Mouse (Mus musculus): ENCODE results near the gene Nanos2. TPM values are rescaled to one million over a fixed set of nuclear protein-coding genes. Genes with fewer than 3 reads are reported as not detected.

Gene Nanos2
- not detected in 2 replicates for total RNA-seq (2014; fragmentation: Nextera tagmentation)
- total RNA-seq (2017) = 0.12 and 0.16 TPM in 2 replicates
- not detected in 2 replicates for polyA plus RNA-seq (2012)

GRCm38 (mm10) chr7:18987100-18987499 is at the start of gene Nanos2:
TSS of gene Nanos2 (plus strand) at chr7:18987400.
- ATAC-seq (ENCODE audit: extremely low read depth, insufficient number of reproducible peaks, low FRiP score, poor library complexity, severe bottlenecking) (no peak), DNase-seq (ENCODE audit: low spot score) (no peak)
- Histone ChIP-seq H3K9me3 (replicated peaks) (peaks cover 3% of the 10 kb centered on the region), H3K4me1 (ENCODE audit: insufficient read depth, low read depth, low read length) (peaks cover 24% of the 10 kb centered on the region), H3K36me3 (replicated peaks) (peaks cover 1% of the 10 kb centered on the region), H3K27me3 (ENCODE audit: insufficient read depth, low read length) (peaks cover 33% of the 10 kb centered on the region), H3K4me3 (ENCODE audit: low read depth, low read length) (no peak within 1 kb of the TSS)
- no peak for TF ChIP-seq CTCF (IDR thresholded peaks at IDR 0.05; ENCODE audit: low read depth, low read length)
- TF ChIP-seq GATA2 (IDR thresholded peaks at IDR 0.05; ENCODE audit: borderline replicate concordance, low read depth, low read length) = no peak
- no peak for TF ChIP-seq GATA1 (IDR thresholded peaks at IDR 0.05; ENCODE audit: borderline replicate concordance, low read length)
- no peak for TF ChIP-seq POLR2AphosphoS5 (IDR thresholded peaks at IDR 0.05; ENCODE audit: insufficient replicate concordance, low read depth, low read length)
- TF ChIP-seq TAL1 (conservative IDR thresholded peaks at IDR 0.05; ENCODE audit: low read depth, low read length) = no peak

- ATAC-seq (ENCODE audit: extremely low read depth, insufficient number of reproducible peaks, low FRiP score, poor library complexity, severe bottlenecking) (no peak), DNase-seq (ENCODE audit: low spot score) (no peak)
- Histone ChIP-seq H3K4me3 (ENCODE audit: low read depth, low read length) (no peak overlapping the region), H3K36me3 (replicated peaks) (no peaks in the 10 kb centered on the region), H3K27me3 (ENCODE audit: insufficient read depth, low read length) (peaks cover 2% of the 10 kb centered on the region; the same call in 1 of the 2 replicates), H3K9me3 (replicated peaks) (no peaks in the 10 kb centered on the region), H3K4me1 (ENCODE audit: insufficient read depth, low read depth, low read length) (no peaks in the 10 kb centered on the region)
- no peak for TF ChIP-seq CTCF (IDR thresholded peaks at IDR 0.05; ENCODE audit: low read depth, low read length)
- no peak for TF ChIP-seq TAL1 (conservative IDR thresholded peaks at IDR 0.05; ENCODE audit: low read depth, low read length)
- TF ChIP-seq POLR2AphosphoS5 (IDR thresholded peaks at IDR 0.05; ENCODE audit: insufficient replicate concordance, low read depth, low read length) = no peak
- no peak for TF ChIP-seq GATA2 (IDR thresholded peaks at IDR 0.05; ENCODE audit: borderline replicate concordance, low read depth, low read length)
Observed at GRCm38 (mm10) chr7:18942376-18942775, 44.8 kb upstream of the Nanos2 start.

GRCm38 (mm10) chr7:18942815-18943214 is 44.4 kb upstream of the Nanos2 start:
- peaks cover 2% of the 10 kb centered on the region; the same call in 1 of the 2 replicates for H3K27me3 ChIP-seq (ENCODE audit: insufficient read depth, low read length)
- H3K9me3 ChIP-seq (replicated peaks) = no peaks in the 10 kb centered on the region
- ATAC-seq (ENCODE audit: extremely low read depth, insufficient number of reproducible peaks, low FRiP score, poor library complexity, severe bottlenecking) = no peak
- no peaks in the 10 kb centered on the region for H3K4me1 ChIP-seq (ENCODE audit: insufficient read depth, low read depth, low read length)
- H3K4me3 ChIP-seq (ENCODE audit: low read depth, low read length) = no peak overlapping the region
- no peak for DNase-seq (ENCODE audit: low spot score)
- TF ChIP-seq CTCF (IDR thresholded peaks at IDR 0.05; ENCODE audit: low read depth, low read length) (no peak), GATA1 (IDR thresholded peaks at IDR 0.05; ENCODE audit: borderline replicate concordance, low read length) (no peak), GATA2 (IDR thresholded peaks at IDR 0.05; ENCODE audit: borderline replicate concordance, low read depth, low read length) (no peak), POLR2AphosphoS5 (IDR thresholded peaks at IDR 0.05; ENCODE audit: insufficient replicate concordance, low read depth, low read length) (no peak), TAL1 (conservative IDR thresholded peaks at IDR 0.05; ENCODE audit: low read depth, low read length) (no peak)
- no peaks in the 10 kb centered on the region for H3K36me3 ChIP-seq (replicated peaks)

GRCm38 (mm10) chr7:18948151-18948550 is 39.0 kb upstream of the Nanos2 start:
- ATAC-seq (ENCODE audit: extremely low read depth, insufficient number of reproducible peaks, low FRiP score, poor library complexity, severe bottlenecking) = no peak
- Histone ChIP-seq H3K4me3 (ENCODE audit: low read depth, low read length) (no peak overlapping the region), H3K27me3 (ENCODE audit: insufficient read depth, low read length) (peaks cover 2% of the 10 kb centered on the region; the same call in 1 of the 2 replicates), H3K4me1 (ENCODE audit: insufficient read depth, low read depth, low read length) (no peaks in the 10 kb centered on the region), H3K9me3 (replicated peaks) (no peaks in the 10 kb centered on the region), H3K36me3 (replicated peaks) (no peaks in the 10 kb centered on the region)
- no peak for DNase-seq (ENCODE audit: low spot score)
- no peak for TF ChIP-seq TAL1 (conservative IDR thresholded peaks at IDR 0.05; ENCODE audit: low read depth, low read length)
- TF ChIP-seq POLR2AphosphoS5 (IDR thresholded peaks at IDR 0.05; ENCODE audit: insufficient replicate concordance, low read depth, low read length) = no peak
- TF ChIP-seq CTCF (IDR thresholded peaks at IDR 0.05; ENCODE audit: low read depth, low read length) = no peak
- TF ChIP-seq GATA2 (IDR thresholded peaks at IDR 0.05; ENCODE audit: borderline replicate concordance, low read depth, low read length) = no peak
- no peak for TF ChIP-seq GATA1 (IDR thresholded peaks at IDR 0.05; ENCODE audit: borderline replicate concordance, low read length)

- no peak for DNase-seq (ENCODE audit: low spot score)
- no peaks in the 10 kb centered on the region for H3K9me3 ChIP-seq (replicated peaks)
- H3K36me3 ChIP-seq (replicated peaks) = no peaks in the 10 kb centered on the region
- TF ChIP-seq TAL1 (conservative IDR thresholded peaks at IDR 0.05; ENCODE audit: low read depth, low read length) = no peak
- H3K4me3 ChIP-seq (ENCODE audit: low read depth, low read length) = no peak overlapping the region
- no peaks in the 10 kb centered on the region for H3K4me1 ChIP-seq (ENCODE audit: insufficient read depth, low read depth, low read length)
- ATAC-seq (ENCODE audit: extremely low read depth, insufficient number of reproducible peaks, low FRiP score, poor library complexity, severe bottlenecking) = no peak
- H3K27me3 ChIP-seq (ENCODE audit: insufficient read depth, low read length) = no peaks in the 10 kb centered on the region
Observed at GRCm38 (mm10) chr7:18949781-18950522, 37.2 kb upstream of the Nanos2 start.

- Histone ChIP-seq H3K27me3 (ENCODE audit: insufficient read depth, low read length) (no peaks in the 10 kb centered on the region), H3K4me1 (ENCODE audit: insufficient read depth, low read depth, low read length) (no peaks in the 10 kb centered on the region), H3K9me3 (replicated peaks) (no peaks in the 10 kb centered on the region), H3K36me3 (replicated peaks) (no peaks in the 10 kb centered on the region), H3K4me3 (ENCODE audit: low read depth, low read length) (no peak overlapping the region)
- ATAC-seq (ENCODE audit: extremely low read depth, insufficient number of reproducible peaks, low FRiP score, poor library complexity, severe bottlenecking) = no peak
- DNase-seq (ENCODE audit: low spot score) = no peak
- TF ChIP-seq TAL1 (conservative IDR thresholded peaks at IDR 0.05; ENCODE audit: low read depth, low read length) (no peak), POLR2AphosphoS5 (IDR thresholded peaks at IDR 0.05; ENCODE audit: insufficient replicate concordance, low read depth, low read length) (no peak), GATA1 (IDR thresholded peaks at IDR 0.05; ENCODE audit: borderline replicate concordance, low read length) (no peak), GATA2 (IDR thresholded peaks at IDR 0.05; ENCODE audit: borderline replicate concordance, low read depth, low read length) (no peak), CTCF (IDR thresholded peaks at IDR 0.05; ENCODE audit: low read depth, low read length) (no peak)
Observed at GRCm38 (mm10) chr7:18950523-18951315, 36.5 kb upstream of the Nanos2 start.
